Mouse (Mus musculus) kidney, postnatal 0 days (tissue): ENCODE measurements around the gene Tph1. TPM values are rescaled to one million over a fixed set of nuclear protein-coding genes. Genes with fewer than 3 reads are reported as not detected.

Source experiments
- ATAC-seq: fragments of 200-750 bp; cut with Nextera tagmentation; replicated peaks from 2 replicates; pipeline ENCODE4 v1.8.0; 2017; ENCODE audit warnings: low read depth, moderate number of reproducible peaks, moderate TSS enrichment, moderate library complexity; ENCODE audit not compliant: low FRiP score
- DNase-seq: peaks from one replicate; pipeline ENCODE4 v3.0.0-alpha.2; 2016; ENCODE audit warnings: low spot score
- H3K27ac ChIP-seq: fragments of 300-500 bp; sonication (generic); 2 replicates; pipeline ENCODE4 v1.5.1; 2014; ENCODE audit warnings: mild to moderate bottlenecking
- H3K27me3 ChIP-seq: fragments of 300-500 bp; sonication (generic); 2 replicates; pipeline ENCODE4 v1.6.1; 2014; ENCODE audit warnings: low read length, mixed read lengths; ENCODE audit not compliant: insufficient read depth
- H3K36me3 ChIP-seq: fragments of 300-500 bp; sonication (generic); 2 replicates; pipeline ENCODE4 v1.6.1; 2014; ENCODE audit warnings: low read length, mixed read lengths; ENCODE audit not compliant: insufficient read depth
- H3K4me1 ChIP-seq: fragments of 300-500 bp; sonication (generic); replicated peaks from 2 replicates; pipeline ENCODE4 v1.6.1; 2014; ENCODE audit warnings: antibody characterized with exemption, low read length, mixed read lengths; ENCODE audit not compliant: insufficient read depth
- H3K4me2 ChIP-seq: fragments of 300-500 bp; sonication (generic); 2 replicates; pipeline ENCODE4 v1.6.1; 2014; ENCODE audit warnings: mild to moderate bottlenecking, low read length, moderate library complexity, mixed read lengths
- H3K4me3 ChIP-seq: fragments of 300-500 bp; sonication (generic); replicated peaks from 2 replicates; pipeline ENCODE4 v1.5.1; 2014; ENCODE audit warnings: low read depth, low read length
- H3K9ac ChIP-seq: fragments of 300-500 bp; sonication (generic); 2 replicates; pipeline ENCODE4 v1.6.1; 2014; ENCODE audit warnings: low read depth, low read length
- H3K9me3 ChIP-seq: fragments of 300-500 bp; sonication (generic); replicated peaks from 2 replicates; pipeline ENCODE4 v1.6.1; 2016; ENCODE audit warnings: low read length, inconsistent platforms, mixed read lengths
- CTCF ChIP-seq: IDR thresholded peaks from 2 replicates; pipeline ENCODE4 v1.5.1; 2016; ENCODE audit warnings: antibody characterized with exemption, low read depth, mild to moderate bottlenecking, moderate library complexity
- WGBS: fragments of 180-500 bp; shearing (Covaris S2); extraction: QIAGEN DNeasy Blood & Tissue Kit; methylation state at CpG from one replicate; pipeline ENCODE4 v1.1.7; 2014; 5-methylcytosine and 5-hydroxymethylcytosine counted together
- polyA plus RNA-seq: library from polyadenylated mRNA; unstranded; fragments of >200 nt; fragmentation: Nextera tagmentation; extraction: Ambion mirVana; gene quantifications from 2 replicates; pipeline ENCODE4 v1.2.1, GENCODE M21; 2015

Tph1 gene
- polyA plus RNA-seq, 1 experiment from 2014 or later, result 1.3 TPM

GRCm38 (mm10) chr7:46606391-46607030, 65.8 kb downstream of the Tph1 start:
- Histone ChIP-seq H3K27ac (no peak overlapping the region), H3K4me1 (no peaks in the 10 kb centered on the region), H3K4me3 (no peak overlapping the region), H3K9ac (no peak overlapping the region), H3K9me3 (no peaks in the 10 kb centered on the region), H3K36me3 (no peaks in the 10 kb centered on the region), H3K27me3 (no peaks in the 10 kb centered on the region), H3K4me2 (no peak overlapping the region)
- 76% methylated on average over 7 of the region's 7 CpGs for WGBS
- peak; percentile 60; the same call in 1 of the 2 replicates for ATAC-seq
- TF ChIP-seq CTCF, result peak; percentile 93
- DNase-seq, result peak; percentile 61

DNA sequence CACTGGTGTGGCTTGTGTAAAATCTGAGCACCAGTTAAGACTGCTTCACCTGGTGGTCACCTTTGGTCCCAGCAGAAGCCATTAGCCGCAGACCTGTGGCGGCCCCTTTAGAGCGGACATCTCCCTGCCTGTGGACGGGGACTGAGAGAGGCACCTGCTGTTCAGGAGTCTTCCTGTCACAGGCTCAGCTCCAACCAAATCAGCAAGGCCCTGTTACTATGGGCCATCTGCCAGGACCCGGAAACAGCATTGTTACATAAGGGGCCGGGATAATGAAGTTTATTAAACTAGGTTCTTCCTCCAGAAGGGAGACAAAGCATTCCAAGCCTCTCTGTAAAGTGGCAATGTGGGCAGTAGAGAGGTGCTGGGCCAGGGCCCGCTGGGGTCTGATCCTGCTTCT, 69.3 kb downstream of the Tph1 start:
- no peak for ATAC-seq
- H3K4me2 ChIP-seq, result no peak overlapping the region
- no peak overlapping the region for H3K9ac ChIP-seq
- no peak overlapping the region for H3K27ac ChIP-seq
- H3K9me3 ChIP-seq, result no peaks in the 10 kb centered on the region
- H3K36me3 ChIP-seq, result no peaks in the 10 kb centered on the region
- no peak for DNase-seq
- WGBS, result 91% methylated on average over 7 of the region's 7 CpGs
- H3K4me1 ChIP-seq, result no peaks in the 10 kb centered on the region
- no peak for TF ChIP-seq CTCF
- H3K4me3 ChIP-seq, result no peak overlapping the region
- H3K27me3 ChIP-seq, result no peaks in the 10 kb centered on the region

DNA sequence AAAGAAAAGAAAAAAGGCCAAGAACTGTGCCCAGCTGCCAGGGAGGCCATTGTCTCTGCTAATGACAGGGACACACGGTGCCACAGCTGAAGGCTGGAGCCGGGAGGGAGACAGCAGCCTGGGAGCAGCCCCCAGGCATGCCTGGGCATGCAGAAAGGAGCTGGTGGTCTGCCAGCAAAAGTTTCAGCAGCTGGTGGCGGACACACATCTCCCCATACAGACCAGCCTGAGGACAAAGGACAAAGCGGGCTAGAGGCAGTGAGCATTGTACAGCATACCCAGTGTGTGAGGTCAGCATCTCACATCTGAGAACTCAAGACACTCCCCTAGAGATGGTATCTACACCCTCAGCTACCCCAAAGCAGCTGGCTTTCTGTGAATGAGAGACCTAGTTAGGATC, 70.3 kb downstream of the Tph1 start:
- TF ChIP-seq CTCF, result no peak
- Histone ChIP-seq H3K9me3 (no peaks in the 10 kb centered on the region), H3K9ac (no peak overlapping the region), H3K27ac (no peak overlapping the region), H3K27me3 (no peaks in the 10 kb centered on the region), H3K4me3 (no peak overlapping the region), H3K4me2 (no peak overlapping the region), H3K4me1 (no peaks in the 10 kb centered on the region), H3K36me3 (no peaks in the 10 kb centered on the region)
- ATAC-seq (no peak), DNase-seq (no peak)
- 57% methylated on average over 4 of the region's 4 CpGs for WGBS

- H3K36me3 ChIP-seq, result no peaks in the 10 kb centered on the region
- H3K27me3 ChIP-seq, result no peaks in the 10 kb centered on the region
- no peaks in the 10 kb centered on the region for H3K9me3 ChIP-seq
- 49% methylated on average over 5 of the region's 5 CpGs for WGBS
- H3K27ac ChIP-seq, result no peak overlapping the region
- no peak overlapping the region for H3K4me3 ChIP-seq
- DNase-seq, result no peak
- H3K4me2 ChIP-seq, result no peak overlapping the region
- ATAC-seq, result no peak
- H3K4me1 ChIP-seq, result no peaks in the 10 kb centered on the region
- H3K9ac ChIP-seq, result no peak overlapping the region
- no peak for TF ChIP-seq CTCF
Measured at GRCm38 (mm10) chr7:46601097-46601496, 71.2 kb downstream of the Tph1 start.

GRCm38 (mm10) chr7:46597006-46597405, 75.3 kb downstream of the Tph1 start:
- no peak for ATAC-seq

More at GRCm38 (mm10) chr7:46597006-46597405, 75.3 kb downstream of the Tph1 start:
- no peak overlapping the region for H3K27ac ChIP-seq
- no peak for DNase-seq
- no peaks in the 10 kb centered on the region for H3K27me3 ChIP-seq
- H3K4me3 ChIP-seq, result no peak overlapping the region
- no peaks in the 10 kb centered on the region for H3K9me3 ChIP-seq
- no peaks in the 10 kb centered on the region for H3K36me3 ChIP-seq
- no peak overlapping the region for H3K9ac ChIP-seq
- 92% methylated on average over 2 of the region's 2 CpGs for WGBS
- no peak overlapping the region for H3K4me2 ChIP-seq
- no peaks in the 10 kb centered on the region for H3K4me1 ChIP-seq
- no peak for TF ChIP-seq CTCF

Other genes starting within 250 kb of the Tph1 start
- 15.5 and 17.2 TPM in 2 replicates for gene Sergef, start 32.7 kb downstream of the Tph1 start, polyA plus RNA-seq
- gene Saal1, start 38.1 kb upstream of the Tph1 start, polyA plus RNA-seq, result 20.3 and 23.1 TPM in 2 replicates
- 0.32 and 0.49 TPM in 2 replicates for gene Saa3, start 43.2 kb upstream of the Tph1 start, polyA plus RNA-seq
- not detected in 2 replicates for gene Saa4, start 60.1 kb upstream of the Tph1 start, polyA plus RNA-seq
- 2.1 and 3.7 TPM in 2 replicates for gene Saa1, start 70.4 kb upstream of the Tph1 start, polyA plus RNA-seq
- 0.28 and 0.50 TPM in 2 replicates for gene Saa2, start 79.3 kb upstream of the Tph1 start, polyA plus RNA-seq
- 18.0 and 19.0 TPM in 2 replicates for gene Hps5, start 123.5 kb upstream of the Tph1 start, polyA plus RNA-seq
- gene Gtf2h1, start 123.6 kb upstream of the Tph1 start, polyA plus RNA-seq, result 39.1 and 43.6 TPM in 2 replicates
- 890 and 943 TPM in 2 replicates for gene Ldha, start 168.9 kb upstream of the Tph1 start, polyA plus RNA-seq
- not detected in 2 replicates for gene Ldhc, start 188.7 kb upstream of the Tph1 start, polyA plus RNA-seq
- 169 and 171 TPM in 2 replicates for gene Tsg101, start 247.4 kb upstream of the Tph1 start, polyA plus RNA-seq